Mouse (Mus musculus) C2C12 (cell line): ENCODE data around the gene Slc25a35.

ENCODE experiments used
- CEBPB ChIP-seq: IDR thresholded peaks from one replicate; pipeline ENCODE4 v1.6.1; 2011; ENCODE audit warnings: low read depth, mild to moderate bottlenecking, control low read depth, moderate library complexity
- CTCF ChIP-seq: IDR thresholded peaks from one replicate; pipeline ENCODE4 v1.5.1; 2011; ENCODE audit not compliant: control insufficient read depth, insufficient read depth, insufficient read length
- FOSL1 ChIP-seq: IDR thresholded peaks from one replicate; pipeline ENCODE4 v1.8.0; 2011; ENCODE audit warnings: mild to moderate bottlenecking, low read length; ENCODE audit not compliant: poor library complexity, insufficient read depth, severe bottlenecking
- MAX ChIP-seq: IDR thresholded peaks from one replicate; pipeline ENCODE4 v1.6.1; 2011; ENCODE audit warnings: mild to moderate bottlenecking, control low read depth
- USF1 ChIP-seq: IDR thresholded peaks from one replicate; pipeline ENCODE4 v1.6.1; 2011; ENCODE audit warnings: low read depth, mild to moderate bottlenecking, control low read depth, moderate library complexity

GRCm38 (mm10) chr11:68970232-68970631 is 2.3 kb downstream of the Slc25a35 start:
- TF ChIP-seq MAX: no peak
- no peak for TF ChIP-seq CTCF
- TF ChIP-seq FOSL1: no peak
- TF ChIP-seq CEBPB: no peak
- TF ChIP-seq USF1: no peak
